Mouse (Mus musculus) large intestine, adult 2 months (tissue): Measurements from ENCODE around the gene Sart3. TPM values are rescaled to one million over a fixed set of nuclear protein-coding genes. Genes with fewer than 3 reads are reported as not detected.
"Not testable (repeated sequence)": the region's sequence is repeated elsewhere in the genome, so short reads cannot be mapped to it uniquely, and the experiment has no call there.

Experiments used
- DNase-seq: peaks from one replicate; pipeline ENCODE4 v3.0.0-alpha.2; 2012; ENCODE audit warnings: low read depth, low spot score
- WGBS: fragments of 180-500 bp; shearing (Covaris S2); methylation state at CpG from one replicate; pipeline ENCODE4 v1.1.7; 2018; 5-methylcytosine and 5-hydroxymethylcytosine counted together
- polyA plus RNA-seq: library from polyadenylated mRNA; depleted of rRNA; stranded (reverse); fragments of >200 nt; gene quantifications from 2 replicates; pipeline ENCODE4 v1.2.3, GENCODE M21; 2012; rRNA removed

Sart3 gene
- 14.6 and 20.7 TPM in 2 replicates for polyA plus RNA-seq

DNA sequence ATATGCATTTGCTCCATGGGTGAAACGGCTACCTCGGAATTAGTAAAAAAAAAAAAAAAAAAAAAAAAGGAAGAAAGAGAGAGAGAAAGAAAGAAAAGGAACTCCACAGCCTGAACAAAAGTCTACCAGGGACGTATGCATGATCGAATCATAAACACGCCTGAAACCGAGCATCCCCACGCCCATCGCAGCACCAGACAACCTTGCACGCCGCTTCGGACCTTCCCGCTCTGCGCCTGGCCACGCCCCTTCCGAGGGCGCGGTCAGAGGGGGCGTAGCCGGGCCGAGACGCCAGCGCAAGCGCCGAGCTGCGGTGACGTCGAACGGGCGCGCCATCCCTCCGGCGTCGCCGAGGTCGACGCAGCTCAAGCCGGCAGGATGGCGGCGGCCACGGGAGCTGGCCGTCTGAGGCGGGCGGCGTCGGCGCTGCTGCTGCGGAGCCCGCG is at the start of gene Sart3, which contains the start of gene Iscu:
Gene Sart3 (minus strand): TSS at position 61 of the 446 bp plus-strand sequence.
Gene Iscu (plus strand): TSS at position 299 of the 446 bp plus-strand sequence.
- DNase-seq = peak; percentile 80
- under 1% methylated on average over 49 of the region's 49 CpGs for WGBS

DNA sequence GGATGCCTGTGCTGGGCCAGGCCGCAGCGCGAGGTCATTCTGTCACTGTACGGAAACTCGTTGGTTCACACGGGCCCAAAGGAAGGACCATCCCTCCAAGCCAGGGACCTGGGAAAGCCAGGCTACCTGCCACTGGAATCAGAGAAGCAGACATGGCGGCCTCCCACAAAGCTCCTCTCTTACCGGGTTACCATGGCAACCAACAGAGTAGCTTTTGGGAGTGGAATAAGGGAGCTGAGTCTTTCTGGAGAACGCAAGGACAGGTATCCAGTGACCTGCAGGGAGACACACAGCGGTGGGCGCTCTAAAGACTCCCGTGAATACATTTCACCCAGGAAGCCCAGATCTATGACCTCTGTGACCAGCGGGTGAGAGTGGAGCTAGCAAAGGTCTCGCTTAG is 46.3 kb upstream of the Sart3 start:
- 67% methylated on average over 14 of the region's 14 CpGs for WGBS
- no peak for DNase-seq

- DNase-seq = peak; percentile 25
- 17% methylated on average over 15 of the region's 15 CpGs for WGBS
Measured at GRCm38 (mm10) chr5:113815638-113816152, 43.4 kb upstream of the Sart3 start.

- WGBS = 58% methylated on average over 11 of the region's 11 CpGs
- no peak for DNase-seq
Measured at GRCm38 (mm10) chr5:113815041-113815389, 42.7 kb upstream of the Sart3 start.

- no peak for DNase-seq
- 38% methylated on average over 27 of the region's 27 CpGs for WGBS
Measured at GRCm38 (mm10) chr5:113814111-113815040, 42.1 kb upstream of the Sart3 start.

- 24% methylated on average over 9 of the region's 9 CpGs for WGBS
- DNase-seq = no peak
Measured at GRCm38 (mm10) chr5:113813608-113814007, 41.3 kb upstream of the Sart3 start.

DNA sequence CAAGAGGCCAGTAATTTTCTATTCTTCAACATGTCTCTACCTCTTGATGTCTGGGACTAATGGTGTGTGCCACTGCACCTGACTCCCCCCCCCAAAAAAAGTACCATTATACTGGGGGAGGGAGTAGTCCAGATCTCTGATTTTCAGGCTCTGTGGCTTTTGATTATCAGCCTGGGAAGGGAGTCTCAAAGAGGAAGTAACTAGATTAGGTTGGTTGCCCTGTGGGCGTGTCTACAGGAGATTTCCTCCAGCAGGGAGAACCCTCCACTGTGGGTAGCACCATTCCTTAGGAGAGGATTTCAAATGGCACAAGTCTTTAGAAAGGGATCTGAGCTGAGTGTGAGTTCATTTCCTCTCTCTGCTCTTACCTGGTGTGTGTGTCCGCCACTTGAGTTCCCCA is 40.3 kb upstream of the Sart3 start:
- DNase-seq = no peak
- 82% methylated on average over 2 of the region's 2 CpGs for WGBS

DNA sequence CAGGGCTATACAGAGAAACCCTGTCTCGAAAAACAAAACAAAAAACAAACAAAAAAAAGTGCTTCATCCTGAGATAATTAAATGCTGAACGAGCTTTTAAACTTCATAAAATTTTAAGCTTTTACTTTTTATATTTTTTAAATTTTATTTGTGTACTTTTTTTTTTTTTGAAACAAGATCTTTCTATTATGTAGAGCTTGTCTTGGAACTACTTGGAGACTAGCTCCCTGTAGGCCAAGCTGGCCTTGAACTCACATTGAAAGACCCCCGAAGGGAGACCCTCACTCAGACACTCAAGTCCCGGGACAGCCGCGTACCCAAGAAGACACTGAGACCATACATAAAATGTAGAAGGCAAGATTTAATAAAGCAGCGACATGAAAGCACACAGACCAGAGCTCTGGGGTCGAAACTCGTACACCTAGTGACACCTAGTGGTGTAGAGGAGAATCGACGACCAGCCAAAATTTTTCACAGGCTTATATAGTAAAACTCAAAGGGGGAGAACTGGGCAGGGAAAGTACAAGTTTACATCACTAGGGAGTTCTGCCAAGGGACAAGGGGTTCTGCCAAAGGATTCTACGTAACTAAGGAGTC is 39.6 kb upstream of the Sart3 start:
- not testable (repeated sequence) for DNase-seq
- 20% methylated on average over 11 of the region's 12 CpGs for WGBS

GRCm38 (mm10) chr5:113810111-113810510 is 37.8 kb upstream of the Sart3 start:
- WGBS = 94% methylated on average over 4 of the region's 4 CpGs
- no peak for DNase-seq

DNA sequence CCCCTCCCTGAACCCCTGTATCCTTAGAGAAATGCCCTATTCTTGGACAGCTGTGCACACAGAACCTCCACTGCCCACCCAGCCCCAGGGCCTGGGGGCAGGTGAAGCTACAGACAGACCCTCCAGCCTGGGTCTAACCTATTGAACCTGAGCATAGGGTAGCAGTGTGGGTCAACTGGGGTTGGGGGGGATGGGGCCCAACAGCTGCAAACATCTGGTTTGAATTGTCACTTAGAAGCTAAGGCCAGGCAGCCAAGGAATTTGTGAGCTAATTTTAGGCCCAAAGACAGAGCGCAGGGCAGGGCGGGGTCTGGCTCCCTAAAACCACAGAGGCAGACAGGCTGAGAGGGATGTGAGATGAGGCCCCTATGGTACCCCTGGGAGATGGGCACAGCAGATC is 35.9 kb upstream of the Sart3 start:
- DNase-seq = no peak
- WGBS = 72% methylated on average over 2 of the region's 2 CpGs

GRCm38 (mm10) chr5:113807712-113808111 is 35.4 kb upstream of the Sart3 start:
- 60% methylated on average over 9 of the region's 9 CpGs for WGBS
- DNase-seq = no peak

DNA sequence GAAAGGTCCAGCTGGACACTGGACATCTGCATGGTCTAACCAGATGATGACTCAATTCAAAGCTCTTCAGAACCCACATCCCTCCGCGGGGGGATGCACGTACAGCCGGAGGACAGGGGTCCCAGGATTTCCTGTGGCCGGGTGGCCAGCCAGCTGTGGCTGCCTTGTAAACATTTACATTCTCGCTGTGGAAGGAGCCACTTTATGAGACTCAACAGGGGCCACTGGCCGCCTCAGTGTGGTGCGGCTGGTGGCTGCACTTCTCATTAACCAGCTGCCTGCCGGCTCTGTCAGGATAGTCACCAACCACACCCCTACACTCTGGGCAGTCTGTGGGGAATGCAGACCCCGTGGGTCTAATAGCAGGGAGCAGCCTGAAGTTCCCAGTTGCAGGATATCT is 34.1 kb upstream of the Sart3 start:
- 15% methylated on average over 10 of the region's 10 CpGs for WGBS
- no peak for DNase-seq

DNA sequence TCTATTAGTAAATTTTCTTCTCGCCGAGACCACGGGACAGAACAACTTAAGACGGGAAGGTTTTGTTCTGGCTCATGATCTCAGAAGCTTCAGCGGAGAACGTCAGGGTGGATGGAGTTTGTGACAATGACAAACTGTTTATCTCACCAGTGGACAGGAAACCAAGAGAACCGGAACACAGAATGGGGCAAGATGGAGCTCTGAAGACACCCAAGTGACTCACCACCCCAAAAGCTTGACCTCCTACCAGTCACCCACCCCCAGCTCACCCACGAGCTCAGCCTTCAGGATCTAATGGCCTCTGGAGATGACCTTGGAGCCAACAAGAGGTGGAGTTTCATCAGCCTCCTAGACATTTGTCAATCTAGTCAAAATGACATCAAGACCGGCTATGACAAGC is 33.0 kb upstream of the Sart3 start:
- WGBS = 72% methylated on average over 9 of the region's 9 CpGs
- no peak for DNase-seq

DNA sequence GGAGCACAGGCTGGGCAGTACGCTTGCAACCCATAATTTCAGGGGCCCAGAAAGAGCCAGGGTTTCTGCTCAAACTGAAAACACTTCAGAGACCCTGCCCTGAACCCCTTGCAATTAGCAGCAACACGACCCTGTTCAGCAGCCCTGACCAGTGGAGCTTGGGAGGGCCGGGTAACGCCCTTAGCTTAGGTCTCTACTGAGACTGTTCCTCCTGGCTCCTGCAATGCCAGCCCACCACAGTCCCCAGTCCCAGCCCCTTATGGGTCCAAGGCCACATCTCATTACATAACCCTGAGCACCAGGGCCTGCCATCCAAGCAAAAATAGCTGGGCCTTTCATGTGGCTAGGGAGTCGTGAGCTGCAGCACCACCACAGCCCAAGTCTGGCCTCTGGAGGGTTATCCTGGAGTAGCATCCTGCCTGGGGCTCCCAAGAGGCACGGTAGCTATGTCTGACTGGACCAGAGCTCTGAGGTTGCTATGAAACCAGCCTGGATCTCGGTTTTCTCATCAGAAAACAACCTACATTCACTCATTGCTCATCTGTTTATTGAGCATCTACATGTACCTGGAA is 32.2 kb upstream of the Sart3 start:
- 35% methylated on average over 7 of the region's 7 CpGs for WGBS

DNA sequence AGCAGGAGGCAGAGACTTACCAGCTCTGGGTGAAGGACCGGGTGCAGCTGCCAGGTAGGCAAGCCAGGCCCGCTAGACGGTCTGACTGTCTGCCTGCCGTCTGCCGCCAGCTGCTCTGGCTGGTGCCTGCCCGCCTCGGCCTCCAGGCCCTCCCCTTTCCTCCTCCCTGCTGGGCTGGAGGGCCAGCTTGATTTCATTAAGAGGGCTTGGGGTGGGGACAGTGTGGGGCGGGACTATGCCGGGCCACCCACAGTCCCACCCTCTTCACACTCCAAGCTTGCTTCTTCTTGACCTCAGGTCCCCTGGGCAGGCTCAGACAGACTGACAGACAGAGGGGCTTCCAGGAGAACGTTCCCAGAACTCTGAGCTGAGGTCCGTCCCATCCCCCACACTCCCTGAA is 28.0 kb upstream of the Sart3 start, which contains the start of gene Tmem119:
Gene Tmem119 (minus strand): TSS at position 237 of the 400 bp plus-strand sequence.
- no peak for DNase-seq
- WGBS = under 1% methylated on average over 11 of the region's 11 CpGs

More for the DNA sequence above, 32.2 kb upstream of the Sart3 start:
- no peak for DNase-seq

GRCm38 (mm10) chr5:113799691-113800090 is 27.4 kb upstream of the Sart3 start:
- WGBS = 42% methylated on average over 5 of the region's 5 CpGs
- DNase-seq = no peak

- WGBS = 63% methylated on average over 9 of the region's 9 CpGs
- DNase-seq = no peak
Measured at GRCm38 (mm10) chr5:113798525-113798924, 26.2 kb upstream of the Sart3 start.

- DNase-seq = no peak
- WGBS = 24% methylated on average over 19 of the region's 19 CpGs
Measured at GRCm38 (mm10) chr5:113797149-113797882, 25.0 kb upstream of the Sart3 start.

DNA sequence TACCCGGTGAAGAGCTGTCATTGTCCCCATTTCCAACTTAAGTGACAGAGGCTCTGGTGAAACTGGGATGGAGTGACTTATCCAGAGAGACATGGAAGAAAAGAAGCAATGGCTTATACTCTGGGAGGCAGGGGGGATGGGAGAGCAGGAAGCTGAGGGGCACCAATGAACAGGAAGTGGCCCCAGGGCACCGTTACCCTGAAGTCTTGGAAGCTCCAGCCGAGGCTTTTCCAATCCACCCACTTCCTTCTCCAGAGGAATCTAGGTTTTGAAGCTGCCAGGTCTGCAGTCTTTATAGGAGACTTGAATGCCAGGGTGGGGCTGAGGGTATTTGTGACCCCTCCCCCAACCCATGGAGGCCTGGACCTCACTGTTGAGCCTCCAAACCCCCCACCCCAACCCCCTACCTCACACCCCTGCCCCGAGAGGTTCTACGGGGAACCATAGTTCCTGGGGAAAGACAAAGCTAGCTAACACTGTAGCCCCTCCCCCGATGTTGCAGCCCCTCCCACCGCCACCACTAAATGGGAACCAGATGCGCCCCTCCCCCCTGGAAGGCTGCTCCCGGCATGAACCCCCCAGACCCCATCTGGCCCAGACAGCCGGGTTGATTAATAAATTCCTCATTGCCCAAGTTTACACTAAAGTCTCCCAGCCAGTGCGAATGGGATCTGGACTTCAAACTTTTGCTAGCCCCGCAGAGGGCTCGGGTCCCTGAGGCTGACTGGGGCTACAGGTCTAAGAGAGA is 24.3 kb upstream of the Sart3 start:
- no peak for DNase-seq

More for the DNA sequence above, 24.3 kb upstream of the Sart3 start:
- WGBS = 8% methylated on average over 13 of the region's 13 CpGs
